Mouse (Mus musculus): ENCODE results near the gene Fmr1.
A peak's percentile ranks its signal among the peaks of the same experiment; 100 is the strongest.
"Not testable (repeated sequence)": the region's sequence is repeated elsewhere in the genome, so short reads cannot be mapped to it uniquely, and the experiment has no call there.

The Fmr1 gene

GRCm38 (mm10) chrX:68678333-68678740, at the start of gene Fmr1:
Gene Fmr1 (plus strand): TSS chrX:68678541.
- peak; percentile 96 for DNase-seq (ENCODE audit: low spot score)

- no peak for DNase-seq (ENCODE audit: low spot score)
Observed at GRCm38 (mm10) chrX:68641603-68642002, 36.7 kb upstream of the Fmr1 start.

GRCm38 (mm10) chrX:68645154-68645919, 33.0 kb upstream of the Fmr1 start:
- DNase-seq (ENCODE audit: low spot score), result no peak

- DNase-seq (ENCODE audit: low spot score), result no peak
Observed at GRCm38 (mm10) chrX:68677508-68677907, 833 bp upstream of the Fmr1 start.

- no peak for DNase-seq (ENCODE audit: low spot score)
Observed at GRCm38 (mm10) chrX:68678815-68679486, 610 bp downstream of the Fmr1 start.

GRCm38 (mm10) chrX:68684706-68685105, 6.4 kb downstream of the Fmr1 start:
- no peak for DNase-seq (ENCODE audit: low spot score)

- not testable (repeated sequence) for DNase-seq (ENCODE audit: low spot score)
Observed at GRCm38 (mm10) chrX:68691936-68692335, 13.6 kb downstream of the Fmr1 start.

GRCm38 (mm10) chrX:68736902-68737301, 58.6 kb downstream of the Fmr1 start:
- DNase-seq (ENCODE audit: low spot score), result no peak

- DNase-seq (ENCODE audit: low spot score), result no peak
Observed at GRCm38 (mm10) chrX:68740088-68740487, 61.7 kb downstream of the Fmr1 start.

GRCm38 (mm10) chrX:68761606-68762005, 83.3 kb downstream of the Fmr1 start, which contains the start of gene Fmr1nb:
Gene Fmr1nb (plus strand): TSS chrX:68761839.
- no peak for DNase-seq (ENCODE audit: low spot score)
